Mouse (Mus musculus) T-helper 17 cell (primary cell): ENCODE data around the gene Gm10840.
"Not testable (repeated sequence)": the region's sequence is repeated elsewhere in the genome, so short reads cannot be mapped to it uniquely, and the experiment has no call there.

Source experiments
- in situ Hi-C, 2 experiments: fragments of 300-600 bp; cut with MboI, MseI; formaldehyde crosslinking; loops; 1 replicate in 1 of 2; 2 replicates in 1 of 2; pipeline ENCODE4 v1.15.1; 2025; ENCODE audit warnings: high pct_unique_total_duplicates in 2 of 2

Gene Gm10840

GRCm38 (mm10) chr11:106160841-106161721, at the start of gene Gm10840, which contains the start of gene Limd2:
TSS of gene Gm10840 (plus strand) at chr11:106160850.
TSS of gene Limd2 (minus strand) at chr11:106160860.
- in situ Hi-C loops: loop anchor here in 1 of 2 experiments (5.0 to 10.0 kb wide), 2 partner anchors 51 to 524 kb away; no protein-coding TSS in a partner anchor

GRCm38 (mm10) chr11:106111688-106112087, 49.0 kb upstream of the Gm10840 start:
- in situ Hi-C loops: loop anchor here in 1 of 2 experiments (10.0 kb wide), 1 partner anchor 1377 kb away; no protein-coding TSS in a partner anchor

GRCm38 (mm10) chr11:106122221-106122620, 38.4 kb upstream of the Gm10840 start:
- in situ Hi-C loops: no loop called here

- in situ Hi-C loops: no loop called here
Measured at GRCm38 (mm10) chr11:106122736-106123135, 37.9 kb upstream of the Gm10840 start.

- in situ Hi-C loops: no loop called here
Measured at GRCm38 (mm10) chr11:106124784-106125183, 35.9 kb upstream of the Gm10840 start.

GRCm38 (mm10) chr11:106125827-106126226, 34.8 kb upstream of the Gm10840 start:
- in situ Hi-C loops: no loop called here

- in situ Hi-C loops: not testable (repeated sequence)
Measured at GRCm38 (mm10) chr11:106126727-106127373, 33.8 kb upstream of the Gm10840 start.

GRCm38 (mm10) chr11:106129477-106129876, 31.2 kb upstream of the Gm10840 start:
- in situ Hi-C loops: no loop called here

GRCm38 (mm10) chr11:106132516-106132915, 28.1 kb upstream of the Gm10840 start:
- in situ Hi-C loops: no loop called here

GRCm38 (mm10) chr11:106134580-106135528, 25.8 kb upstream of the Gm10840 start:
- in situ Hi-C loops: no loop called here

GRCm38 (mm10) chr11:106151219-106151618, 9.4 kb upstream of the Gm10840 start:
- in situ Hi-C loops: loop anchor here in 1 of 2 experiments (5.0 kb wide), 2 partner anchors 41 to 99 kb away; no protein-coding TSS in a partner anchor

- in situ Hi-C loops: loop anchor here in 1 of 2 experiments (5.0 kb wide), 2 partner anchors 40 to 100 kb away; no protein-coding TSS in a partner anchor
Measured at GRCm38 (mm10) chr11:106152132-106152531, 8.5 kb upstream of the Gm10840 start.

- in situ Hi-C loops: loop anchor here in 1 of 2 experiments (5.0 kb wide), 2 partner anchors 38 to 102 kb away; no protein-coding TSS in a partner anchor
Measured at GRCm38 (mm10) chr11:106154091-106154490, 6.6 kb upstream of the Gm10840 start.

GRCm38 (mm10) chr11:106154770-106155169, 5.9 kb upstream of the Gm10840 start:
- in situ Hi-C loops: loop anchor here in 1 of 2 experiments (5.0 kb wide), 2 partner anchors 38 to 102 kb away; no protein-coding TSS in a partner anchor

GRCm38 (mm10) chr11:106155761-106156160, 4.9 kb upstream of the Gm10840 start:
- in situ Hi-C loops: no loop called here

GRCm38 (mm10) chr11:106156257-106156656, 4.4 kb upstream of the Gm10840 start:
- in situ Hi-C loops: no loop called here

GRCm38 (mm10) chr11:106157154-106157553, 3.5 kb upstream of the Gm10840 start:
- in situ Hi-C loops: no loop called here

GRCm38 (mm10) chr11:106158081-106158929, 2.3 kb upstream of the Gm10840 start:
- in situ Hi-C loops: no loop called here

GRCm38 (mm10) chr11:106158930-106159215, 1.8 kb upstream of the Gm10840 start:
- in situ Hi-C loops: no loop called here
